Mouse (Mus musculus) neural tube, embryonic 15.5 days (tissue): ENCODE data around the gene Cacng2. TPM values are rescaled to one million over a fixed set of nuclear protein-coding genes. Genes with fewer than 3 reads are reported as not detected.

Experiments
- ATAC-seq: fragments of 200-750 bp; cut with Nextera tagmentation; 2 replicates; pipeline ENCODE4 v1.8.0; 2017; ENCODE audit warnings: mild to moderate bottlenecking, moderate TSS enrichment, moderate library complexity; ENCODE audit not compliant: low FRiP score
- H3K27ac ChIP-seq: fragments of 300-500 bp; sonication (generic); replicated peaks from 2 replicates; pipeline ENCODE4 v1.5.1; 2015; ENCODE audit warnings: mild to moderate bottlenecking, inconsistent platforms
- H3K27me3 ChIP-seq: fragments of 300-500 bp; sonication (generic); replicated peaks from 2 replicates; pipeline ENCODE4 v1.6.1; 2015; ENCODE audit warnings: inconsistent platforms
- H3K36me3 ChIP-seq: fragments of 300-500 bp; sonication (generic); 2 replicates; pipeline ENCODE4 v1.6.1; 2015; ENCODE audit warnings: inconsistent platforms
- H3K4me1 ChIP-seq: fragments of 300-500 bp; sonication (generic); 2 replicates; pipeline ENCODE4 v1.6.1; 2015; ENCODE audit warnings: inconsistent platforms
- H3K4me2 ChIP-seq: fragments of 300-500 bp; sonication (generic); 2 replicates; pipeline ENCODE4 v1.6.1; 2015; ENCODE audit warnings: inconsistent platforms, mild to moderate bottlenecking, moderate library complexity
- H3K4me3 ChIP-seq: fragments of 300-500 bp; sonication (generic); replicated peaks from 2 replicates; pipeline ENCODE4 v1.5.1; 2015; ENCODE audit warnings: mild to moderate bottlenecking, inconsistent platforms
- H3K9ac ChIP-seq: fragments of 300-500 bp; sonication (generic); replicated peaks from 2 replicates; pipeline ENCODE4 v1.6.1; 2015; ENCODE audit warnings: mild to moderate bottlenecking, inconsistent platforms
- H3K9me3 ChIP-seq: fragments of 300-500 bp; sonication (generic); replicated peaks from 2 replicates; pipeline ENCODE4 v1.6.1; 2016; ENCODE audit warnings: inconsistent platforms
- WGBS: fragments of 180-500 bp; shearing (Covaris S2); methylation state at CpG from one replicate; pipeline ENCODE4 v1.1.7; 2015; ENCODE audit warnings: mixed read lengths; 5-methylcytosine and 5-hydroxymethylcytosine counted together
- polyA plus RNA-seq: library from polyadenylated mRNA; unstranded; fragments of >200 nt; fragmentation: Nextera tagmentation; extraction: Ambion mirVana; gene quantifications from 2 replicates; pipeline ENCODE4 v1.2.1, GENCODE M21; 2015

The Cacng2 gene
- polyA plus RNA-seq, 1 experiment from 2014 or later: 18.9 TPM

GRCm38 (mm10) chr15:78001400-78001799 lies 118.4 kb downstream of the Cacng2 start:
- Histone ChIP-seq H3K4me2 (no peak overlapping the region), H3K27ac (no peak overlapping the region), H3K27me3 (no peaks in the 10 kb centered on the region), H3K9ac (no peak overlapping the region), H3K9me3 (no peaks in the 10 kb centered on the region), H3K36me3 (no peaks in the 10 kb centered on the region), H3K4me1 (peaks cover 8% of the 10 kb centered on the region; the same call in 1 of the 2 replicates), H3K4me3 (no peak overlapping the region)
- 15% methylated on average over 5 of the region's 5 CpGs for WGBS
- ATAC-seq: no peak

- WGBS: 70% methylated on average over 5 of the region's 5 CpGs
- H3K4me3 ChIP-seq: no peak overlapping the region
- H3K9ac ChIP-seq: no peak overlapping the region
- no peaks in the 10 kb centered on the region for H3K9me3 ChIP-seq
- ATAC-seq: no peak
- 0 out of 2 replicates have a peak, but pooled peaks cover 4% of the 10 kb centered on the region for H3K27me3 ChIP-seq
- H3K4me2 ChIP-seq: no peak overlapping the region
- no peaks in the 10 kb centered on the region for H3K36me3 ChIP-seq
- H3K27ac ChIP-seq: no peak overlapping the region
- no peaks in the 10 kb centered on the region; the same call in 1 of the 2 replicates for H3K4me1 ChIP-seq
These were observed 131.3 kb downstream of the Cacng2 start for GRCm38 (mm10) chr15:77988541-77988940.

GRCm38 (mm10) chr15:77983391-77983790 lies 136.4 kb downstream of the Cacng2 start:
- no peak overlapping the region for H3K27ac ChIP-seq
- H3K9me3 ChIP-seq: no peaks in the 10 kb centered on the region
- WGBS: 27% methylated on average over 3 of the region's 3 CpGs
- no peak overlapping the region for H3K4me3 ChIP-seq
- no peak overlapping the region for H3K4me2 ChIP-seq
- H3K4me1 ChIP-seq: peaks cover 8% of the 10 kb centered on the region
- H3K9ac ChIP-seq: no peak overlapping the region
- ATAC-seq: no peak
- H3K27me3 ChIP-seq: peaks cover 10% of the 10 kb centered on the region; the same call in 1 of the 2 replicates
- no peaks in the 10 kb centered on the region for H3K36me3 ChIP-seq

- Histone ChIP-seq H3K27ac (no peak overlapping the region), H3K9me3 (no peaks in the 10 kb centered on the region), H3K4me1 (peaks cover 8% of the 10 kb centered on the region), H3K4me3 (no peak overlapping the region), H3K36me3 (no peaks in the 10 kb centered on the region), H3K9ac (no peak overlapping the region), H3K4me2 (peak overlapping the region; percentile 20; the same call in 1 of the 2 replicates), H3K27me3 (peaks cover 10% of the 10 kb centered on the region; the same call in 1 of the 2 replicates)
- WGBS: 21% methylated on average over 18 of the region's 18 CpGs
- peak; percentile 53 for ATAC-seq
These were observed 137.5 kb downstream of the Cacng2 start for GRCm38 (mm10) chr15:77982195-77982939.

- H3K9ac ChIP-seq: no peak overlapping the region
- no peak for ATAC-seq
- no peaks in the 10 kb centered on the region for H3K36me3 ChIP-seq
- peaks cover 10% of the 10 kb centered on the region; the same call in 1 of the 2 replicates for H3K27me3 ChIP-seq
- WGBS: 74% methylated on average over 5 of the region's 5 CpGs
- H3K9me3 ChIP-seq: no peaks in the 10 kb centered on the region
- no peak overlapping the region for H3K4me2 ChIP-seq
- no peak overlapping the region for H3K4me3 ChIP-seq
- H3K4me1 ChIP-seq: peaks cover 8% of the 10 kb centered on the region
- H3K27ac ChIP-seq: no peak overlapping the region
These were observed 138.6 kb downstream of the Cacng2 start for GRCm38 (mm10) chr15:77981181-77981680.

- 88% methylated on average over 10 of the region's 10 CpGs for WGBS
These were observed 140.4 kb downstream of the Cacng2 start for GRCm38 (mm10) chr15:77979427-77979865.

GRCm38 (mm10) chr15:77977663-77978062 lies 142.2 kb downstream of the Cacng2 start:
- H3K9ac ChIP-seq: no peak overlapping the region
- H3K9me3 ChIP-seq: no peaks in the 10 kb centered on the region
- no peak for ATAC-seq
- peaks cover 6% of the 10 kb centered on the region; the same call in 1 of the 2 replicates for H3K27me3 ChIP-seq
- H3K4me3 ChIP-seq: no peak overlapping the region
- no peaks in the 10 kb centered on the region for H3K36me3 ChIP-seq
- H3K27ac ChIP-seq: no peak overlapping the region
- H3K4me1 ChIP-seq: peaks cover 7% of the 10 kb centered on the region
- 61% methylated on average over 3 of the region's 3 CpGs for WGBS
- H3K4me2 ChIP-seq: no peak overlapping the region

More at GRCm38 (mm10) chr15:77979427-77979865, 140.4 kb downstream of the Cacng2 start:
- no peak overlapping the region for H3K9ac ChIP-seq
- H3K4me3 ChIP-seq: no peak overlapping the region
- no peaks in the 10 kb centered on the region for H3K9me3 ChIP-seq
- no peaks in the 10 kb centered on the region for H3K36me3 ChIP-seq
- H3K27me3 ChIP-seq: peaks cover 8% of the 10 kb centered on the region; the same call in 1 of the 2 replicates
- no peak overlapping the region for H3K27ac ChIP-seq
- H3K4me2 ChIP-seq: no peak overlapping the region
- H3K4me1 ChIP-seq: peaks cover 8% of the 10 kb centered on the region
- ATAC-seq: no peak

GRCm38 (mm10) chr15:77974165-77974841 lies 145.5 kb downstream of the Cacng2 start:
- WGBS: 76% methylated on average over 6 of the region's 6 CpGs
- H3K4me3 ChIP-seq: no peak overlapping the region
- no peaks in the 10 kb centered on the region for H3K36me3 ChIP-seq
- H3K4me2 ChIP-seq: no peak overlapping the region
- no peak overlapping the region for H3K27ac ChIP-seq
- peaks cover under 1% of the 10 kb centered on the region; the same call in 1 of the 2 replicates for H3K27me3 ChIP-seq
- H3K9ac ChIP-seq: no peak overlapping the region
- H3K9me3 ChIP-seq: no peaks in the 10 kb centered on the region
- no peak for ATAC-seq
- H3K4me1 ChIP-seq: peaks cover 18% of the 10 kb centered on the region

- peaks cover 29% of the 10 kb centered on the region for H3K36me3 ChIP-seq
- WGBS: under 1% methylated on average over 72 of the region's 72 CpGs
These were observed 149.1 kb downstream of the Cacng2 start, which contains the start of gene Eif3d for GRCm38 (mm10) chr15:77970470-77971292. Gene Eif3d (minus strand): TSS chr15:77970813.

GRCm38 (mm10) chr15:77969940-77970469 lies 149.8 kb downstream of the Cacng2 start:
- Histone ChIP-seq H3K27me3 (no peaks in the 10 kb centered on the region), H3K36me3 (peaks cover 35% of the 10 kb centered on the region), H3K9ac (peak overlapping the region; percentile 92), H3K9me3 (no peaks in the 10 kb centered on the region), H3K4me3 (peak overlapping the region; percentile 77), H3K27ac (peak overlapping the region; percentile 97), H3K4me2 (peak overlapping the region; percentile 91), H3K4me1 (peaks cover 27% of the 10 kb centered on the region)
- 3% methylated on average over 15 of the region's 15 CpGs for WGBS
- ATAC-seq: peak; percentile 10

More at GRCm38 (mm10) chr15:77970470-77971292, 149.1 kb downstream of the Cacng2 start, which contains the start of gene Eif3d:
- peaks cover 27% of the 10 kb centered on the region for H3K4me1 ChIP-seq
- H3K4me2 ChIP-seq: peak within 1 kb of the TSS; percentile 91
- ATAC-seq: peak; percentile 85
- H3K27me3 ChIP-seq: no peaks in the 10 kb centered on the region
- peak within 1 kb of the TSS; percentile 97 for H3K27ac ChIP-seq
- H3K9me3 ChIP-seq: no peaks in the 10 kb centered on the region
- peak within 1 kb of the TSS; percentile 77 for H3K4me3 ChIP-seq
- H3K9ac ChIP-seq: peak within 1 kb of the TSS; percentile 92

GRCm38 (mm10) chr15:77965117-77965528 lies 154.7 kb downstream of the Cacng2 start:
- no peak overlapping the region for H3K4me3 ChIP-seq
- WGBS: 79% methylated on average over 9 of the region's 9 CpGs
- H3K4me2 ChIP-seq: no peak overlapping the region
- H3K9me3 ChIP-seq: no peaks in the 10 kb centered on the region
- H3K9ac ChIP-seq: no peak overlapping the region
- ATAC-seq: no peak
- H3K4me1 ChIP-seq: peaks cover 17% of the 10 kb centered on the region
- no peaks in the 10 kb centered on the region for H3K27me3 ChIP-seq
- H3K27ac ChIP-seq: no peak overlapping the region
- peaks cover 84% of the 10 kb centered on the region for H3K36me3 ChIP-seq
